Mouse (Mus musculus): ENCODE data around the gene E2f1.

The E2f1 gene

DNA sequence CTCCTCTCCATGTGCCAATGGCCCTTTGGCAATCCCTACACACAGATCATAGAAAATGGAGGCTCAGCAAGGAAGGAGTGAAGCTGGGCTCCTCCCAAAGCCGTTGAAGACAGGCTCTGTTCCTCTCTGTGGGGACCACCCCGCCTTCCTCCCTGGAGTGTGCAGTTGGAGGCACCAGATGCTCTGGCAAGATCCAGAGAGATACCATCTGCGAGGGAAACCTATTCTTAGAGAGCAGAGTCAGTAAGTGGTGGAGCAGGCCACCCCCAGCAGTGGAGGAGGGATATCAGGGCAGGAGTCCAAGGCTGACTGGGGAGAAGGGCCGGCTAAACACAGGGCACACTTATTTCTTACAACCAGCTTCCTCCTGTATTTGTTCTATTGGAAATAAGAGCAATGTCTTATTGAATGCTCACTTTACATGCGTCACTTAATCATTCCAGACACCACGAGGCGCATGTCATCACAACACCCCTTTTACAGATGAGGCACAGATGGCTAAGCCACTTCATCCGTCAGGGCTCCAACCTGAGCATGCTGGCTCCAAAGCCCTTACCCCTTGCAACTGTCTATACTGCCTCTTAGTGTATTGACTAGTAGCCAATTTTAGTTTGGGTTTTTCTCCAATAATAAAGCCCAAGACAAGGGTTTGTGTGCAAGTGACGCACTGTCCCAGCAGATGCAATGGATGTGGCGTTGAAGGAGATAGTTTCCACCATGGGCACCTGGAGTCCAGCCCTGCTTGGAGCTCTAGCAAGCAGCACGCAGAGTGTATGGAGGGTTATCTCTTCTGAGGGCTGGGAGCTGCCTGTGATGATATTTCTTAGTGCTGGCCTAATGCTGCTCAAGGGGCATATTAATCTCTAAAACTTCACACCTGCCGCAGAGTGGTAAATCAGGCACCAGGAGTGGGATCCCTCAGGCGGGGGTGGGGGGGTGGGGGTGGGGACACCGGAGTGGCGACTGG, 14.5 kb upstream of the E2f1 start:
- DNase-seq (ENCODE audit: low read depth, low spot score): no peak

DNA sequence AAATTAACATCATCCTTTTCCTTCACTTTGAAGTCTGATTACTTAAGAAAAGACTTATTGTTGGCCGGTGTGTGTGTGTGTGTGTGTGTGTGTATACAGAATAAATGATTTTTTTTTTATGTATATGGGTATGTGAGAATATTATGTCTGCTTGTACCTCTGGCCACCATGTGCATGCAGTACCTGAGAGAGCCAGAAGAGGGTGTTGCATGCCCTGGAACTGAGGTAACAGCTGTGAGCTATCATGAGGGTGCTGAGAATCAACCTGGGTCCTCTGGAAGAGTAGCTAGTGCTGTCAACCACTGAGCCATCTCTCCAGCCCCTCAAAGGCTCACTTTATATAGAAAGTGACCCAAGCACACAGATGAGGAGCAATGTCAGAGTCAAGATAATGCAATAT, 11.7 kb upstream of the E2f1 start:
- peak; percentile 25 for DNase-seq (ENCODE audit: low read depth, low spot score)

DNA sequence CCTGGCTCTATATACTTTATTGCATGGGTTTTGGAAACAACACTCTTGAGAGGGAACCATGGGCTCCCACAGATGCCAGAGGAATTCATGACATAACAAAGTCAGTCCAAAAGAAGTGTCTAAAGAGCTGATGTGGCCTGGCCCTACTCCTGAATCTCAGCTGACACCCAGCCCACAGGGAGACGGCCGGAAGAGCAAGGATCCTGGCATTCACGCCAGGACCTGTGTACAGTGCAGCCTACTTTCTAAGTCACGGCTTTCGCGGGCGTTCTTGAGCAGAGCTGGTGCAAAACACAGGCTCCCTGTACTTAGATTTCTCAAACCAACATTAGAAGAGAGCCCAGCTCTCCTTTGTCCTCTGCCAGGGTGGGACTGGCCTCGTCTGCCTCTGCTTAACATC, 10.9 kb upstream of the E2f1 start:
- DNase-seq (ENCODE audit: low read depth, low spot score): no peak

DNA sequence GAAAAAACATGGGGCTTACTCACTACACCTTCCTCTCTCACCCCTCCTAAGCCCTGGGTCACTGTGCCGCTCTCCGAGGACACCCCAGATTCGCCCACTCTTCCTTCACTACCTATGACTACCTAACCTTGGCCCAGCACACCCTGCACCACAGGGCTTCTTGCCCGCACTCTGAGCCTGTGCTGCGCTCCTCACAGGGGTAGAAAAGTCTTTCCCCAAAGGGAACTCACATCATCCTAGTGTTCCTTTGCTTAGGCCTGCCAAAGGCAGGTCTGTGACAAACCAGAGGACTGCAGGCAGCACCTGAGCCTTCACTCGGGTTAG, 8.0 kb upstream of the E2f1 start:
- DNase-seq (ENCODE audit: low read depth, low spot score): no peak

DNA sequence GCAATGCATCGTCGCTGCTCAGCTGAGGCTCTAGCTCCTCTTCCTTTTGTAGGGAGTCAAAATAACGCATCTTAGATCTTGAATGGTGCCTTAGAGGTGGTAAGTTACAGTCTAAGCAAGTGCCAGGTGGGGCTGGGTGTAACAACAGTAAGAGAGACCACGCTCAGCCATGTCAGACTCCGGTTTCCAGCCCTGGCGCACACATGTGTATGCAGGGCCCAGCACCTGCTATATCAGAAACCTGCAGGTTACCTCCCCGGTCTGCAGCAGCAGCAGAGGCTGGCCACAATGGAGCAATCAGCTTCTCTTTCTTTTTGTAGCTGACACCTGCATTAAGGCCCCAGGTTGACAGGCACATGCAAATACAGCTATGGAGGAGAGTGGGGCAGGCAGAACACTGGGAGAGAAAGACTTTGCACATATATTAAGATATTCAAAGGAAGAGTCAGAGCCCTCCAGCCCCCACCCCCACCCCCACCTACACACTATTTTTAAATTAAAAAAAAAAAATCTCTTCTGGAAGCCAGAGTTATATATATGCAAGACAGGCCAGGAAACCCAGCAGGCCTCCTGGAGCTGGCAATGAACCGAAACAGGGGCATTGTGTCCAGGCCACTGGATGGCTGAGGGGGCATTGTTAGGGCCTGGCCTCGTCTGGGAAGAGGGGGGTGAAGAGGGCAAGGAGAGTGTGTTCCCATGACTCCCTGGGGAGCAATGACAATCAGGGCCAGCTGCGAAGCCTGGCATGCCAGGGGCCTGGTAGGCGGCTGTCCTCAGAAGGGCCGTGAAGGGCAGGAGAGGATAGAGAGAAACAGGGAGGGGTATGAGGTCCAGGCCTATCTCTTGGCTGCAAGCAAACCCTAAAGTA, 7.4 kb upstream of the E2f1 start:
- no peak for DNase-seq (ENCODE audit: low read depth, low spot score)

DNA sequence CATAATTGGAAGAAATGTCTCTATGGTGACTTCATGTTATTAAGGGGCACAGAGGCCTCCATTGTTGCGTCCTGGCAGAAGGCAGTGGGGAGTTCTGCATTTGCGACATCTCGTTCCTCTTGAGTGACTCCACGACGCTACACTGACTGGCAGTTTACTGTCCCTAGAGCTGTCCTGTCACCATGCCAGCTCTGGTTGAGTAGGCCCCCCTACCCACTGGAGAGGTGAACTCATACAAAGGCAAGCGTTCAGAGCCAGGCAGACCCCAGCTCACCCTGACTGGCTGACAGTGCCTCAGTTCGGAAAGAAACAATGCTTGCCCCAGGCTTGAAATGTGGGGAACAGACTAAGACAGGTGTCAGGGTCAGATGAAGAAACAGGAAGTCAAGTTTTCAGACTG, 4.6 kb upstream of the E2f1 start:
- DNase-seq (ENCODE audit: low read depth, low spot score): no peak

DNA sequence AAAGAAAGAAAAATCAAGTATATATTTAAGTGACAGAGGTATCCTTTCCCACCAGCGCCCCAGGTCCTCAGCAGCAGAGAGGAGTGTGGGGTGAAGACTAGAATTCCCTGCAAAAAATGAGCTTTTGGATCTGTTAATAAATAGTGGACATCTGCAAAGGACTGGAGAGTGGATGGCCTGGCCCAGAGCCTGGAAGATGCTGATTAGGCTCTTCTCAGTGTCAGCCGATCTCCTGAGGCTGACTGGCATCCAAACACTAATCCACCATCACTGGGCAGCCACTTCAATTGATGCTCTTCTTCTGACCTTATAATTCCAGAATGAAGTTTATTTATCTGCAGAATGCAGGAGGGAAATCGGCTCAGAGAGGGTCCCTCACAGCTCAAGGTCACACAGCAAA, 3.3 kb upstream of the E2f1 start:
- DNase-seq (ENCODE audit: low read depth, low spot score): no peak

DNA sequence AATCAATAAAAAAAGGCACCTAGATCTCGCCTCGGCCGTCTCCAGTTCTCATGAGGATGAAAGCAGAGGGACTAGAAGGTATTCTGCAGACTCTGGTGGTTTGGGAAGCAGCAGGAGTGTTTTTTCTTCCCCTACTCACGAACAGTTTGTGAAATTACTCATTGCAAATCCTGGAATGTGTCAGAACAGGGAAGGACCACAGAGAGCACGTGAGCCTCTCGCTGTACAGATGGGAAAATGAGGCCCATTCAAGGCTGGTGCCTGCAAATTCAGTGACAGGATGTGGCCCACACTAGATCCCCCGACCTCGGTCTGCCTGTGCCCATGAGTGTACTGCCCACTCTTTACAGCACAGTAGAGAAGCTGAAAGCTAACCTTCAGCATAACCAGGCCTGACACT, 2.3 kb upstream of the E2f1 start:
- no peak for DNase-seq (ENCODE audit: low read depth, low spot score)

DNA sequence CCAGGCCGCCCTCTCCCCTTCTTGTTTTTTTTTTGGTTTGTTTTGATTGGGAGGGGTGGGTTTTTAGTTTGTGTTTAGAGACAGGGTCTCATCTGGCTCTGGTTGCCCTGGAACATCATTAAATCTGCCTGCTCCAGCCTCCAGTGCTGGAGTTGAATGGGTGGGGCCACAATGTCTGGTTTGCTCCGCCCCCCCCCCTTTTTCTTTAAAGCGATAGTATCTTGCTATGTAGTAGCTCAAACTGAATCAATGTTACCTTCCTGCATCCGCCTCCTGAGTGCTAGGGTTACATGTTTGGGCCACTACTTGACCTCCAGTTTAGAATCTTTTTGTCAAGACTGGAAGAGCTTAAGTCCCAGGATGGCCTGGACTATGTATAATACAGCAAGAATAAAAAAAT, 1.6 kb upstream of the E2f1 start:
- DNase-seq (ENCODE audit: low read depth, low spot score): no peak

DNA sequence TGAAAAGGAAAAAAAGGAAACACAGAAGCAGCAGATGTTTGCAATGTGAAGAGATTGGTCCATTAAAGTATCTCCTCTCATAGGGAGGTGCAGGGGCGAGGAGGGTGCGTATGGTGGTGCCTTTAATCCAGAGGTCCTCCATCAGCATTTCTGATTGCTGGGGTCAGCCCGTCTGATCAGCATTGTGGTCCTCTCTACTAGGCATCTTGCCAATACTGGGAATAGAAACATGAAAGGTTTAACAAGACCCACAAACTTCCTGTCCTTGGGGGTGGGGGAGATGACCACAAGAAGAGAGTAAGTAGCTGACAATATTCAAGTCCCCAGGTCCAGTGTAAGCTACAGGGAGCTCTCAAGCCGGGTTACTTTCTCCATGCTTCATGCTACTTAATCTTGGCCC, 974 bp upstream of the E2f1 start:
- DNase-seq (ENCODE audit: low read depth, low spot score): no peak

DNA sequence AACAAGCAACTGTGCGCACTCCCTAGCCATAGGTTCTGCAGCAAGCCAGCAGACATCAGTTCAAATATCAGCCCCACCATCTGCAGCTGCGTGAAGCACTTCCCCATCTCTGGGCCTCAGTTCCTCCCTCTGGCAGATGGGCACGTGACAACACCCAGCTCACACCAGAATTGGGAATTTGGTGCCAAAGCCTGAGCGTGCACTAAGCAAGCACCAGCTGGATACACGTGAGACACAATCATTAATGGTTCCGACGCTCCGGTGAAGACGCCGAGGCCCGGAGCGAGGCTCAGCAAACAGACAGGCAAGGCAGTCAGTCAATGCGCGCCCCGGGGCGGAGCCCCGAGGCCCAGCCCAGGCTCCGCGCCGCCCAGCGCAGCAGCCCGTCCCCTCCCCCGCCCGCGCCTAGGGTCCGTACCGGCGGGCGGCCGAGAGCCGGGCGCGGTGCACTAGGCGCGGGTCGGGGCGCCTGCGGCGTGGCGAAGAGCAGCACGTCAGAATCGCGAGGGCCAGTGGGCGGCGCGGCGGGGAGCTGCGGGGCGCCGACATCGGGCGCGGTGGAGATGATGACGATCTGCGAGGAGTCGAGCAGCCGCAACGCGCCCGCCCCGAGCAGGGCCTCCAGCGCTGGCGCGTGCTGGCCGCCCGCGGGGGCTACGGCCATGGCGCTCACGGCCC, 482 bp downstream of the E2f1 start:
- DNase-seq (ENCODE audit: low read depth, low spot score): peak; percentile 71

DNA sequence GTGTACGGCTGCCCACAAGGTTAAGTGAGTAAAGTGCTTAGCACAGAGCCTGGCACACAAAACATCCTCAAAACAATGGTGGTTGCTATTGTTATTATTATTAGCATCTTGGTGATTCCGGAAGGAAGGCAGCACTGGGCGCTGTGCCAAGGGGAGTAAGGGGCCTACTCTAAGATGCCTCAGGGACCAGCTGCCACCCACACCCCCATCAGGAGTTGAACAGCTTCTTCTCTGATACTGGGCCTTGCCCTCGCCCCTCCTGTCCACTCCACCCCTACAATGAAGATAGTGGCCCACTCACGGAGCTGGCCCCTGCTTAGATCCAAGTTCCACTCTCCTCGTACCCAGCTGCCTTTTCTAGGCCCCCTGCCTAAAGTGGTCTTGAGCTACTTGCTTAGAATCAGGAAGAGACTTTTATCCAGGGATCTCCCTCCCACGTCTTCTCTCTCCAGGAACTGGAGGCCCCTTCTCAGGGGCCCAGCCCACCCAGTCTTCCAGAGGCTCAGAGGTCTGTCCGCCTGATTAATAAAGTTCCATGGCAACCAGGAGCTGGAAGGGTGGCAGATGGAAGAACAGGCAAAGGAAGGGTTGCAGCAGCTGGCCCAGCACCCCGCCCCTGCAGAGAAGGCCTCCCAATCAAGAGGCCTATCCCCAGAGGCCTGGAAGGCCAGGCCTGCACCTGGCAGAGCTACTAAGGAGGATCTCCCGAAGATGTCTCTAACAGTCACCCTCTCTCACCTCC, 1.2 kb downstream of the E2f1 start:
- peak; percentile 14 for DNase-seq (ENCODE audit: low read depth, low spot score)

DNA sequence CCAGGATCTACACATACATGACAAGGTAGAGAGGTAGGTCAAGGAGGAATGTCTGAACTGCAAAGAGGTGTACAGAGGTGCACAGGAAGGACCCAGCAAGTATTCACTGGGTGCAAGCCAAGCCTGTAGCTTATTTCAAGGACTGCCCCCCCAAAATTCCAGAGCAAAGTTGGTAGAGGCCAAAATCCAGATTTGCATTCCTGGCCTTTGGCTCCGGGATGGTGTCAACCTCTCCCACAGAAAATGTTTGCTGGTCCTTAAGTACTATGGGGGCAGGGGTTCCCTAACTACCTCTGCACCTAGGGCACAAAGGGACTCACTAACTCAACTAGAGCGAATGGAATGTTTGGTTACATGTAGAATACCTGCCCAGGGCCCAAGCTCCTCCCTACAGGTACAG, 1.9 kb downstream of the E2f1 start:
- no peak for DNase-seq (ENCODE audit: low read depth, low spot score)

DNA sequence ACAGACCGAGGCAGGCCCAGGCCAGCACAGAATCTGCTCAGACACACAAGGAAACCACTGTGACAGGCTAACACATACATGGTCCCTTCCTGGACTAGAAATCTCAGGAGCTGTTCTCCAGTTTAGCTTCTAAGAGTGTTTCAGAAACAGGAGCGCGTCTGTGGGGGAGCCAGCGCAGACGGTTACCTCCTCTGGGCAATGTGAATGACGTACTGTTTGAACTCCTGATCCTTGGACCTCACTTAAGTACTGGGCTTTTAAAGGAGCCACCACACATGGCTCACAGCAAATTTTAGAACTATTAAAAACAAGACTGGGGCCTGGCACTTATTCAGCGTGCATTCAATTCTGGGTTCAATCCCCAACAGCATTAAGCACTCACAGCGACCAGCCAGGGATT, 3.1 kb downstream of the E2f1 start:
- no peak for DNase-seq (ENCODE audit: low read depth, low spot score)

DNA sequence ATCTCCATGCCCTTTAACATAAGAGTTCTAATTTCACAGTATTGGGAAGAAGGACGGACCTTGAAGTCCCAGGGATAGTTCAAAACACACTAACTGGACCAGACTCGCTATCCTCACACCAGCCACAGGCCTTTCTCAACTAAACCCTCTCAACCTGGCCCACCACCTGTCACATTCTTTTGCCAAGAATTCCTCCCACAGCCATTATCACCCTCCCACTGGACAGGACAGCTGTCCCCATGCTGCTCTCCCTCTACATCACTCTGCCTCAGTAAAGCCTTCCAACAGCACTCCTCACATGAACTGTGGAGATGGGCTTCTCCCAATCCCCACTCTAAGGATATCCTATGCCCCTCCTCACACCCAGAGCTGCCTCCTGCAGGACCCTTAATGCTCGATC, 4.1 kb downstream of the E2f1 start:
- no peak for DNase-seq (ENCODE audit: low read depth, low spot score)

DNA sequence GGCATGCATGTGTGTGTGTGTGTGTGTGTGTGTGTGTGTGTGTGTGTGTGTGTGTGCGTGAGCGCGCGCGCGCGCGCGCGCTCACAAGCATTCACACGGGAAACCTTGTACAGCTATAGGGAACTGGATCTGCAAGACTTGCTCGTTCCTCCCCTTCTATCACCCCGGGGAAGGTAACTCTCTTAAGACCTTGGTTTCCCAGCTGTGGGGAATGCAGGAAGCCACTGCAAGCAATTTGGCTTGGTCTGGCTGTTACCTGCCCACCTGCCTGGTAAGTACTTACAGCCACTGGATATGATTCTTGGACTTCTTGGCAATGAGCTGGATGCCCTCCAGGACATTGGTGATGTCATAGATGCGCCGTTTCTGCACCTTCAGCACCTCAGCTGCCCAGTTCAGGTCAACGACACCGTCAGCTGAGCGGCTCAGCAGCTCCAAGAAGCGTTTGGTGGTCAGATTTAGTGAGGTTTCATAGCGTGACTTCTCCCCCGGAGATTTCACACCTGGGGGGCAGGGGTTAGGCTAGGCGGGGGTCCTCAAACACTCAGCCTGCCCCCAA, 6.0 kb downstream of the E2f1 start:
- no peak for DNase-seq (ENCODE audit: low read depth, low spot score)

DNA sequence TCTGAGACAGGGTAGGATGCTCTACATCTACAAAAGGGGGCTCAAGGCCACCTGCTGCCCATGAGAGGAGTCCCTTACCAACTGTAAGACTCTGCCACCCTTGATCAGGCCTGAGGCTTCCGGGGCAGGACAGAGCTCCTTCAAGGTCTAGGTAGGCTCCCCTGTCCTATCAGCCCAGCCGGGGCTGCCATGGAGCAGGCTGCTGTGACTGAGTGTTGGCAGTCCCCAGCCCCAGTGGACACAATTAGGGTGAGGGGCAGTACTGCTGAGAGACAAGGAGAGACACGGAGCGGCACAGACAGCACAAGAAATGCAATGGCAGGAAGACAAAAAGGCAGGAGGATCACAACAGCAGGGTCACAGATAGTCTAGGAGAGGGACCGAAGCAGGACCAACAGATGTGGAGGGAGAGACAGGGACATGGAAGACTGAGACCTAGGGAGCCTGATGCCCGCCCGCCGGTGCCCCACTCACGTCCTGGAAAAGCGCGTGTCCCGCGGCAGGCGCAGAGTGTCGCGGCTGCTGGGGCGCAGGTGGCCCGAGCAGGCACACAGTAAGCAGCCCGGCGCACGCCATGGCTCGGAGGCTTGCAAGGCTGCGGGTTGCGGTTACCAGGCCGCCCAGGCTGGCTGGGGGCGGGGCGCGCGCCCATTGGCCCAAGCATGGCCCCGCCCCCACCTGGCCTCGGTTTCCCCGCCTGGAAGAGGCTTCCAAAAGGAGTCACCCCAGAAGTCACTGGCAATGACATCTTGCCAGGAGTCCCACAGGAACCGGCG, 11.2 kb downstream of the E2f1 start, which contains the start of gene Necab3:
Necab3 (minus strand) TSS at position 627 of the 776 bp plus-strand sequence.
- DNase-seq (ENCODE audit: low read depth, low spot score): peak; percentile 57

DNA sequence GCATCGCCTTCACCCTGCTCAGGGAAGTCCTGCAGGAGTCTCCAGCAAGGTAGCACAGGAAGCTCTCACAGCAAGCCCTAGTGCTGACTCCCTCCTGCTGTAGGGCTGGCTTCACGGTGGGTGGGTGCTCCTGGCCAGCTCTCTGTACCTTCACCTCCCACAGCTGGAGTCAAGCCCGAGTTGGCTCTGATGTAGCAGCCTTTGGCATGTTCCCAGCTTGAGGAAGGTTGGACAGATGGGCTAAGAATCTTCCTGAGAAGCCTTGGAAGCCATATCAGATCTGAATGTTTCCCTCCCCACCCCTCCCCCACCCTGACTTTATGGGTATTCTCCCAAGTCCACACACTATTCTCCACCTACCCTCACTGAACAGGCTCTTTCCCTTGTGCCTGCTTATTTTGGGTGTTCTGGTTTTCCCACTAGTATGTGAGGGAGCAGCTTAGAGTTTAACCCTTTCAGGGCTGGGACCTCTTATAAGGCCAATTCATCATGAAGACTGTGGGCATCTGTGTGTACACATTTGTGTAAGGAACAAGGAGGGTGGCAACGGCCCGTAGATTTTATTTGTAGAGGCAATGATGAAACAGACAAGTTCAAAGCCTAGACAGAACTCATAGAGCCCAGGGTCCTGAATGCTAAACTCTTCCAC, 12.4 kb downstream of the E2f1 start:
- DNase-seq (ENCODE audit: low read depth, low spot score): no peak

DNA sequence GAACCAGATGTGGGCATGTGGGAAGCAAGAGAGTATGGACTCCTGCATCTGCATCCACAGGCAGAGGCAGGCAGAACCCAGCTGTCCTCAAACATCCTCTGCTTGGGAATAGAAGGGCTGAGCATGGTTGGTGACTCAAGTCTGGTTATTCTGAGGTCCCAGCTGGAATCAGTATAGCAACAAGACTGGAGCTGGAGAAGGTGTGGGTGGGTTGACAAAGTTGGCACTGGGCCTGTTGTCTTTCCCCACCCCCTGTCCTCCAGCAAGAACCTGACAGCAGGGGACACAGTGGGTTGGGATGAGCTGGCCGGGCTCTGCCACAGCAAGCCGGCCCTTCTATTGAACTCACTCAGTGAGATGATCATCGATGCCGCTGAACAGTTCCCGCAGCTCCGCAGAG, 14.5 kb downstream of the E2f1 start:
- DNase-seq (ENCODE audit: low read depth, low spot score): no peak

DNA sequence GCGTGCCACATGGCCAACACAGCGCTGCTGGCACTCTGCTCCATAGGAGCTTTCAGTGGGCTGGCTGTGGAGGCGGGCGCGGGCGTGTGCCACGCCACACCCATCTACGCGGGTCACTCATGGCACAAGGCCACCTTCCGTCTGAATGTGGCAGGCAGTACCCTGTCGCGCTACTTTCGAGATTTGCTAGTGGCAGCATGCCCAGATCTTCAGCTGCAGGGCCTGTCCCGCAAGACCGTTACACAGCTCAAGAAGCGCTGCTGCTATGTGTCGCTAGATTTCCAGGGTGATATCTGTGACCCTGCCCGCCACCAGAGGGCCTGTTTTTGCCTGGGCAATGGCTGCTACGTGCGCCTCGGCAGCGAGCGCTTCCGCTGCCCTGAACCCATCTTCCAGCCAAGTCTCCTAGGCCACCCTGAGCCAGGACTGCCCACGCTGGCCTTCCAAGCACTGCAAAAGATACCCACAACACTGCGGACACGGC, 17.2 kb downstream of the E2f1 start:
- peak; percentile 74 for DNase-seq (ENCODE audit: low read depth, low spot score)
